Mouse (Mus musculus) forebrain, embryonic 10.5 days (tissue): Measurements from ENCODE around the gene Ano7. TPM values are rescaled to one million over a fixed set of nuclear protein-coding genes. Genes with fewer than 3 reads are reported as not detected.

ENCODE experiments used
- DNase-seq: peaks from one replicate; pipeline ENCODE4 v3.0.0-alpha.2; 2017; ENCODE audit warnings: low spot score; ENCODE audit errors: extremely low spot score
- H3K27ac ChIP-seq: fragments of 300-500 bp; sonication (generic); 2 replicates; pipeline ENCODE4 v1.5.1; 2016; ENCODE audit warnings: mild to moderate bottlenecking
- H3K27me3 ChIP-seq: fragments of 300-500 bp; sonication (generic); 2 replicates; pipeline ENCODE4 v1.6.1; 2016; ENCODE audit warnings: mild to moderate bottlenecking; ENCODE audit not compliant: poor library complexity, severe bottlenecking
- H3K36me3 ChIP-seq: fragments of 300-500 bp; sonication (generic); replicated peaks from 2 replicates; pipeline ENCODE4 v1.6.1; 2016; ENCODE audit warnings: mild to moderate bottlenecking, moderate library complexity
- H3K4me1 ChIP-seq: fragments of 300-500 bp; sonication (generic); 2 replicates; pipeline ENCODE4 v1.6.1; 2016
- H3K4me3 ChIP-seq: fragments of 300-500 bp; sonication (generic); 2 replicates; pipeline ENCODE4 v1.5.1; 2016; ENCODE audit warnings: mild to moderate bottlenecking, moderate library complexity
- H3K9me3 ChIP-seq: fragments of 300-500 bp; sonication (generic); 2 replicates; pipeline ENCODE4 v1.6.1; 2016; ENCODE audit warnings: mild to moderate bottlenecking, moderate library complexity
- WGBS: fragments of 180-500 bp; shearing (Covaris S2); methylation state at CpG from one replicate; pipeline ENCODE4 v1.1.7; 2016; 5-methylcytosine and 5-hydroxymethylcytosine counted together
- polyA plus RNA-seq: library from polyadenylated mRNA; unstranded; fragments of >200 nt; fragmentation: Nextera tagmentation; extraction: Ambion mirVana; gene quantifications from 2 replicates; pipeline ENCODE4 v1.2.1, GENCODE M21; 2016

The Ano7 gene
- 0.06 TPM in 1 of 2 replicates, not detected in the other for polyA plus RNA-seq

- Histone ChIP-seq H3K4me1 (peaks cover 3% of the 10 kb centered on the region; the same call in 1 of the 2 replicates), H3K27me3 (no peaks in the 10 kb centered on the region), H3K9me3 (no peaks in the 10 kb centered on the region), H3K27ac (no peak within 1 kb of the TSS), H3K4me3 (no peak within 1 kb of the TSS), H3K36me3 (peaks cover 10% of the 10 kb centered on the region; the same call in 1 of the 2 replicates)
- WGBS: 83% methylated on average over 4 of the region's 4 CpGs
- DNase-seq: no peak
These were observed at the start of gene Ano7 for GRCm38 (mm10) chr1:93373665-93374064. Gene Ano7, plus strand, starts transcription at chr1:93373930.

GRCm38 (mm10) chr1:93323973-93324372 is 49.8 kb upstream of the Ano7 start:
- no peaks in the 10 kb centered on the region for H3K9me3 ChIP-seq
- H3K36me3 ChIP-seq: peaks cover 100% of the 10 kb centered on the region
- H3K4me3 ChIP-seq: no peak overlapping the region
- no peaks in the 10 kb centered on the region for H3K27me3 ChIP-seq
- H3K4me1 ChIP-seq: no peaks in the 10 kb centered on the region
- WGBS: 95% methylated on average over 6 of the region's 6 CpGs
- DNase-seq: no peak
- no peak overlapping the region for H3K27ac ChIP-seq

DNA sequence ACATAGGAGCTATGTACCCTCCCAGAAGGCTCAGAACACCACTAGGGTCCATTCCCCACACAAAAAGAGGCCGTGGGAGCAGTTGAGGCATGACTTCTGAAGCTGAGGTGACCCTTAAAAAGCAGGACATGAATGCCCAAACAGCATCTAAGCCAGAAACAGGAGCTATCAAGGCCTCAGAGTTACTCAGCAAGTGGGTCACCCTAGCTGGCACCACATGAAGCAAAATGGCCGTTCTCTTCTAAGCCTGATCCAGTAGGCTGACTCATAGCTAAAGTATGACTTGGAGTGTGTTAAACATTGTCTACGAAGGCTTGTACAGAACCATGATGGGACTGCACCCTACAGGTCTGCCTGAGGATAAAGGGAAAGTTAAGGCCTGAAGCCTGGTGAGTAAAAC is 47.3 kb upstream of the Ano7 start:
- no peak for DNase-seq
- H3K27me3 ChIP-seq: no peaks in the 10 kb centered on the region
- peaks cover 8% of the 10 kb centered on the region; the same call in 1 of the 2 replicates for H3K4me1 ChIP-seq
- no peak overlapping the region for H3K27ac ChIP-seq
- H3K36me3 ChIP-seq: peaks cover 100% of the 10 kb centered on the region
- 93% methylated on average over 3 of the region's 3 CpGs for WGBS
- no peaks in the 10 kb centered on the region for H3K9me3 ChIP-seq
- H3K4me3 ChIP-seq: no peak overlapping the region

GRCm38 (mm10) chr1:93334621-93335020 is 39.1 kb upstream of the Ano7 start:
- no peaks in the 10 kb centered on the region for H3K9me3 ChIP-seq
- DNase-seq: no peak
- no peak overlapping the region for H3K27ac ChIP-seq
- no peak overlapping the region for H3K4me3 ChIP-seq
- H3K4me1 ChIP-seq: peaks cover 7% of the 10 kb centered on the region; the same call in 1 of the 2 replicates
- 78% methylated on average over 2 of the region's 2 CpGs for WGBS
- H3K27me3 ChIP-seq: no peaks in the 10 kb centered on the region
- H3K36me3 ChIP-seq: peaks cover 80% of the 10 kb centered on the region

GRCm38 (mm10) chr1:93342648-93343503 is 30.9 kb upstream of the Ano7 start, which contains the start of the genes Ppp1r7 and Pask:
Gene Ppp1r7, plus strand, starts transcription at chr1:93342854.
Gene Pask, minus strand, starts transcription at chr1:93343482.
- Histone ChIP-seq H3K9me3 (no peaks in the 10 kb centered on the region), H3K4me3 (peak within 1 kb of the TSS; percentile 88), H3K36me3 (peaks cover 24% of the 10 kb centered on the region), H3K4me1 (peaks cover 28% of the 10 kb centered on the region), H3K27ac (peak within 1 kb of the TSS; percentile 92), H3K27me3 (no peaks in the 10 kb centered on the region)
- WGBS: under 1% methylated on average over 63 of the region's 63 CpGs
- DNase-seq: peak; percentile 98

- peak overlapping the region; percentile 88 for H3K4me3 ChIP-seq
- H3K9me3 ChIP-seq: no peaks in the 10 kb centered on the region
- WGBS: under 1% methylated on average over 39 of the region's 39 CpGs
- no peaks in the 10 kb centered on the region for H3K27me3 ChIP-seq
- H3K4me1 ChIP-seq: peaks cover 28% of the 10 kb centered on the region
- peak; percentile 93 for DNase-seq
- H3K36me3 ChIP-seq: peaks cover 31% of the 10 kb centered on the region
- H3K27ac ChIP-seq: peak overlapping the region; percentile 92
These were observed 30.2 kb upstream of the Ano7 start for GRCm38 (mm10) chr1:93343504-93344047.

- Histone ChIP-seq H3K9me3 (no peaks in the 10 kb centered on the region), H3K4me1 (peaks cover 13% of the 10 kb centered on the region), H3K27me3 (no peaks in the 10 kb centered on the region), H3K27ac (no peak overlapping the region), H3K36me3 (peaks cover 66% of the 10 kb centered on the region), H3K4me3 (no peak overlapping the region)
- 93% methylated on average over 5 of the region's 5 CpGs for WGBS
- DNase-seq: no peak
These were observed 26.6 kb upstream of the Ano7 start for GRCm38 (mm10) chr1:93347176-93347575.

GRCm38 (mm10) chr1:93349701-93350100 is 24.0 kb upstream of the Ano7 start:
- Histone ChIP-seq H3K27me3 (no peaks in the 10 kb centered on the region), H3K9me3 (no peaks in the 10 kb centered on the region), H3K4me3 (no peak overlapping the region), H3K36me3 (peaks cover 92% of the 10 kb centered on the region), H3K4me1 (peaks cover 6% of the 10 kb centered on the region), H3K27ac (no peak overlapping the region)
- no peak for DNase-seq
- 90% methylated on average over 4 of the region's 4 CpGs for WGBS

GRCm38 (mm10) chr1:93352724-93353123 is 21.0 kb upstream of the Ano7 start:
- no peaks in the 10 kb centered on the region for H3K9me3 ChIP-seq
- no peaks in the 10 kb centered on the region for H3K4me1 ChIP-seq
- H3K27ac ChIP-seq: no peak overlapping the region
- no peak overlapping the region for H3K4me3 ChIP-seq
- DNase-seq: no peak
- 83% methylated on average over 2 of the region's 2 CpGs for WGBS
- no peaks in the 10 kb centered on the region for H3K27me3 ChIP-seq
- H3K36me3 ChIP-seq: peaks cover 99% of the 10 kb centered on the region

GRCm38 (mm10) chr1:93362661-93363060 is 11.1 kb upstream of the Ano7 start:
- Histone ChIP-seq H3K9me3 (no peaks in the 10 kb centered on the region), H3K4me3 (no peak overlapping the region), H3K36me3 (peaks cover 98% of the 10 kb centered on the region), H3K27me3 (no peaks in the 10 kb centered on the region), H3K4me1 (no peaks in the 10 kb centered on the region), H3K27ac (no peak overlapping the region)
- 87% methylated on average over 4 of the region's 4 CpGs for WGBS
- DNase-seq: no peak

DNA sequence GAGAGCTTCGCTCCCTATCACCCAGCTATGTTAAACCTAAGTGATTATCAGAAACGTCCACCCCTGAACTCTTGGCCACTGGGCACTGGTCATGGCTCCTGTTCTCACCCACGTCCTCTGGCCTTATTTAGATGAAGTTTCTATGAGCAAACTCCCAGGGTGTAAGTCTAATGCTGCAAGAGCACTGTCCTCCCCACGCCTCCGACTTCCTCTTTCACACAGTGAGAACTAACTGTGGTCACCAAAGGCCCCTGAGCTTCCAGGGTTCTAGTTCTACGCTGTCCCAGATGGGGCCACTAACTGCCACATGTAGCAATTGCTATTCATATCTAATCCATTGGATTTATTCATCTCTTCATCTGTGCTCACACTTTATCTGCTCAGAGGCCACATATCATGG is 8.1 kb upstream of the Ano7 start:
- Histone ChIP-seq H3K4me3 (no peak overlapping the region), H3K27ac (no peak overlapping the region), H3K9me3 (no peaks in the 10 kb centered on the region), H3K36me3 (peaks cover 82% of the 10 kb centered on the region), H3K27me3 (no peaks in the 10 kb centered on the region), H3K4me1 (no peaks in the 10 kb centered on the region)
- WGBS: 94% methylated on average over 6 of the region's 6 CpGs
- no peak for DNase-seq

GRCm38 (mm10) chr1:93377307-93377706 is 3.6 kb downstream of the Ano7 start:
- WGBS: 84% methylated on average over 5 of the region's 5 CpGs

DNA sequence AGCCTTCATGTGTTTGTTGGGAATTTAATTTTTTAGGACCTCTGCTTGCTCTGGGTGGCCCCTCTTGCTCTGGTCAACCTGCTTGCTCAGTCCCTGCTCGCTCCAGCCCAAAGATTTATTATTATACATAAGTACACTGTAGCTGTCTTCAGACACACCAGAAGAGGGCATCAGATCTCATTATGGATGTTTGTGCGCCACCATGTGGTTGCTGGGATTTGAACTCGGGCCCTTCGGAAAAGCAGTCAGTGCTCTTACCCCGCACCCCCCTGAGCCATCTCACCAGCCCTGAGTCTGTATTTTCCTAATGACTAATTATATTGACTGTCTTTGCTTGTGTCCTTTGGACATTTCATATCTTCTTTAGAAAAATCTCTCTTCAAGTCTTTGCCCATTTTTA is 5.4 kb downstream of the Ano7 start:
- no peaks in the 10 kb centered on the region for H3K4me1 ChIP-seq
- no peak overlapping the region for H3K4me3 ChIP-seq
- no peaks in the 10 kb centered on the region for H3K9me3 ChIP-seq
- no peaks in the 10 kb centered on the region for H3K36me3 ChIP-seq
- no peaks in the 10 kb centered on the region for H3K27me3 ChIP-seq
- WGBS: 75% methylated on average over 5 of the region's 5 CpGs
- H3K27ac ChIP-seq: no peak overlapping the region
- DNase-seq: no peak

More at GRCm38 (mm10) chr1:93377307-93377706, 3.6 kb downstream of the Ano7 start:
- H3K9me3 ChIP-seq: no peaks in the 10 kb centered on the region
- H3K27me3 ChIP-seq: no peaks in the 10 kb centered on the region
- DNase-seq: no peak
- H3K27ac ChIP-seq: no peak overlapping the region
- H3K4me3 ChIP-seq: no peak overlapping the region
- H3K36me3 ChIP-seq: no peaks in the 10 kb centered on the region
- peaks cover 3% of the 10 kb centered on the region; the same call in 1 of the 2 replicates for H3K4me1 ChIP-seq
